Mouse (Mus musculus) C2C12 (cell line): ENCODE measurements around the gene Vmn2r1. TPM values are rescaled to one million over a fixed set of nuclear protein-coding genes. Genes with fewer than 3 reads are reported as not detected.

Source experiments
- H3K27me3 ChIP-seq: one replicate; pipeline ENCODE4 v1.6.1; 2011; ENCODE audit not compliant: control insufficient read depth, insufficient read depth, insufficient read length
- H3K36me3 ChIP-seq: one replicate; pipeline ENCODE4 v1.6.1; 2011; ENCODE audit not compliant: control insufficient read depth, insufficient read depth
- H3K4me3 ChIP-seq: one replicate; pipeline ENCODE4 v1.5.1; 2011; ENCODE audit warnings: mild to moderate bottlenecking, control low read depth; ENCODE audit not compliant: poor library complexity, insufficient read depth, severe bottlenecking
- H3K79me2 ChIP-seq: one replicate; pipeline ENCODE4 v1.6.1; 2011; ENCODE audit not compliant: control insufficient read depth, insufficient read depth
- H3K79me3 ChIP-seq: one replicate; pipeline ENCODE4 v1.6.1; 2011; ENCODE audit warnings: low read depth, control low read depth
- H3ac ChIP-seq: one replicate; pipeline ENCODE3; 2011; ENCODE audit warnings: low read depth; ENCODE audit not compliant: control insufficient read depth, insufficient read length
- FOSL1 ChIP-seq: IDR thresholded peaks from one replicate; pipeline ENCODE4 v1.8.0; 2011; ENCODE audit warnings: mild to moderate bottlenecking, low read length; ENCODE audit not compliant: poor library complexity, insufficient read depth, severe bottlenecking
- USF1 ChIP-seq: IDR thresholded peaks from one replicate; pipeline ENCODE4 v1.6.1; 2011; ENCODE audit warnings: low read depth, mild to moderate bottlenecking, control low read depth, moderate library complexity
- polyA plus RNA-seq: library from polyadenylated mRNA; unstranded; fragments of >200 nt; fragmentation: generic; extraction: Trizol; gene quantifications from one replicate; pipeline ENCODE4 v1.2.1, GENCODE M21; 2012; ENCODE audit warnings: missing spikeins

Vmn2r1 gene
- polyA plus RNA-seq, 1 experiment: not detected

DNA sequence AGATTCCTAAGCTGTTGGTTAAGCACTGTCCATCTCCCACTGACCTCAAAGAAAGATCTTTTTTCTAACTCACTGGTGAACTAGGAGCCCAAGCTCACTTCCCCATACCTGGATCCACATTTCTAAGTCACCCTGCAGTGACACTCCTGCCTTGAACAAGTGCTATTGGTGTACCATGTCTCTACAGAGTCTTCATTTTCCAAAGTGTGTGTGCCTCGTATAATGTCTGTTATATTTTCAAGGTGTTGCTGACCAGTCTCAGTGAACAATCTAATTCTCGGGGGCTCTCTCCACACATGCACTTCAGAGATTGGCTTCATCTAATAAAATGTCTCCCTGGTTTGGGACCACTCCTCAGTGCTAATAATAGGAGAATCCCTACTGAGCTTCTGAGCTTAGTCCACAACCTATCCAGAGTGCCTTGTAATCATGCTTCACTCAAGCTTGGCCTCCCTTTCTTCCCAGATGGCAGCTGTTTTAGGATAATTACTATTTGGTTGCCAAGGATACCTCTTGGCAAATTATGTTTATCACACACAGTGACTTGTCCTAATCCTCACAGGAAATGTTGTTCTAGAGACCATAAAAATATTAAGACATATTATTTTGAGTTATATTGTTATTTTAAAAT, 60.6 kb downstream of the Vmn2r1 start, which contains the start of gene Vmn2r2:
Vmn2r2 (minus strand) TSS at position 51 of the 631 bp plus-strand sequence.
- H3K4me3 ChIP-seq: no peak within 1 kb of the TSS
- H3K36me3 ChIP-seq: no peaks in the 10 kb centered on the region
- no peaks in the 10 kb centered on the region for H3K79me3 ChIP-seq
- H3K27me3 ChIP-seq: no peaks in the 10 kb centered on the region
- no peak within 1 kb of the TSS for H3ac ChIP-seq
- H3K79me2 ChIP-seq: no peaks in the 10 kb centered on the region
- TF ChIP-seq FOSL1 (no peak), USF1 (no peak)

Other genes with a start within 250 kb of the Vmn2r1 start
- not detected for gene Plch1, start 182.1 kb upstream of the Vmn2r1 start, polyA plus RNA-seq
- 1.3 TPM for gene E130311K13Rik, start 152.1 kb upstream of the Vmn2r1 start, polyA plus RNA-seq
- gene Slc33a1, start 116.8 kb upstream of the Vmn2r1 start, polyA plus RNA-seq: 10.0 TPM
- gene Gmps, start 105.4 kb upstream of the Vmn2r1 start, polyA plus RNA-seq: 11.1 TPM
- not detected for gene Vmn2r2, start 60.4 kb downstream of the Vmn2r1 start, polyA plus RNA-seq
- not detected for gene Vmn2r3, start 208.2 kb downstream of the Vmn2r1 start, polyA plus RNA-seq